Mouse (Mus musculus) kidney, postnatal 10 days (tissue): ENCODE measurements around the gene Dus1l.
A peak's percentile ranks its signal among the peaks of the same experiment; 100 is the strongest.

Experiments used
- DNase-seq: peaks from one replicate; pipeline ENCODE4 v3.0.0; 2021; ENCODE audit warnings: mixed read lengths

Gene Dus1l

GRCm38 (mm10) chr11:120818251-120818650 lies 22.0 kb upstream of the Dus1l start:
- DNase-seq = no peak

GRCm38 (mm10) chr11:120817358-120817757 lies 21.2 kb upstream of the Dus1l start:
- no peak for DNase-seq

- DNase-seq = no peak
These were observed 15.9 kb upstream of the Dus1l start for GRCm38 (mm10) chr11:120812068-120812467.

- DNase-seq = no peak
These were observed 11.8 kb upstream of the Dus1l start for GRCm38 (mm10) chr11:120808010-120808409.

GRCm38 (mm10) chr11:120805375-120806298 lies 9.4 kb upstream of the Dus1l start:
- no peak for DNase-seq

GRCm38 (mm10) chr11:120804769-120805168 lies 8.6 kb upstream of the Dus1l start:
- DNase-seq = no peak

- DNase-seq = no peak
These were observed 8.1 kb upstream of the Dus1l start for GRCm38 (mm10) chr11:120804274-120804673.

GRCm38 (mm10) chr11:120800061-120800904 lies 4.1 kb upstream of the Dus1l start:
- DNase-seq = peak; percentile 95

- no peak for DNase-seq
These were observed 3.2 kb upstream of the Dus1l start for GRCm38 (mm10) chr11:120799316-120799890.

GRCm38 (mm10) chr11:120798244-120798643 lies 2.0 kb upstream of the Dus1l start:
- no peak for DNase-seq

- DNase-seq = no peak
These were observed 377 bp upstream of the Dus1l start for GRCm38 (mm10) chr11:120796614-120796946.

GRCm38 (mm10) chr11:120792652-120793051 lies 3.6 kb downstream of the Dus1l start:
- DNase-seq = no peak

GRCm38 (mm10) chr11:120789810-120790209 lies 6.4 kb downstream of the Dus1l start:
- no peak for DNase-seq

GRCm38 (mm10) chr11:120789355-120789754 lies 6.8 kb downstream of the Dus1l start:
- no peak for DNase-seq

GRCm38 (mm10) chr11:120788460-120788859 lies 7.7 kb downstream of the Dus1l start:
- peak; percentile 31 for DNase-seq

- DNase-seq = no peak
These were observed 11.1 kb downstream of the Dus1l start for GRCm38 (mm10) chr11:120785145-120785544.

- DNase-seq = peak; percentile 90
These were observed 12.0 kb downstream of the Dus1l start, which contains the start of the genes Rfng and Gps1 for GRCm38 (mm10) chr11:120784064-120784791. Rfng (minus strand) TSS chr11:120784207. Gps1 (plus strand) TSS chr11:120784272.

GRCm38 (mm10) chr11:120783426-120784063 lies 12.7 kb downstream of the Dus1l start:
- no peak for DNase-seq

- DNase-seq = peak; percentile 29
These were observed 14.8 kb downstream of the Dus1l start for GRCm38 (mm10) chr11:120781361-120781760.

- no peak for DNase-seq
These were observed 16.3 kb downstream of the Dus1l start for GRCm38 (mm10) chr11:120779876-120780275.

- DNase-seq = no peak
These were observed 19.1 kb downstream of the Dus1l start for GRCm38 (mm10) chr11:120777123-120777522.
